In the genomic region with DNA sequence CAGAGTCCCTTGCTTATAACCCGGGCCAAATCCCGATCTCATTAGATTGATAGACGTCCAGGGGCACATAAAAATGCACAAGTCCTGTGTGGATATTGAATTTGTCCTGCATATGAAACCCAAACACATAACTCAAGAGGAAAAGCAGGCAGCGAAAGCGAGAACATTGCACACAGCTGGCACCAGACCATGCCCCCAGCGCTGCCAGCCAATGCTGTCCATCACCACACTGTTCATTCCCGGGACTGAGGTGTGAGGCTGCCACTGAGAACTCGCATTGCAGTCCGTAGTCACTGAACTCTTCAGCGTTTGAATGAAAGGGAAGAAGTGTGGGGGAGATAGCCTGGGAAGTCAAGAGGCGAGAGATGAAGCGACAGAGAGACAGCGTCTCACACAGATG, we compare ENCODE assay signal across 21 mouse cellular contexts. TPM values are rescaled to one million over a fixed set of nuclear protein-coding genes. Genes with fewer than 3 reads are reported as not detected.
DNase-seq lines count a peak whose midpoint lies in the region; ATAC-seq lines count a peak whose summit lies in the region.
"Had no signal": no experiment of that assay in that cellular context is flagged by ENCODE, and none has a peak within 500 bp of the region (broad histone marks: within the 10 kb centered on the region; RNA-seq: fewer than 3 reads in every experiment).

No protein-coding gene starts in this region.

- H3K4me2 ChIP-seq in forebrain, embryonic 14.5 days (ENCODE audit: low read length): no peak overlapping the region
- H3K4me2 ChIP-seq in forebrain, embryonic 13.5 days: no peak overlapping the region
- H3K4me2 ChIP-seq: embryonic facial prominence, embryonic 12.5 days; heart, embryonic 11.5 days; heart, embryonic 15.5 days; hindbrain, embryonic 13.5 days had no signal

- H3K27ac ChIP-seq in forebrain, embryonic 14.5 days (ENCODE audit: low read depth, low read length): no peak overlapping the region
- no peak overlapping the region for H3K27ac ChIP-seq in forebrain, embryonic 13.5 days
- H3K27ac ChIP-seq: embryonic facial prominence, embryonic 12.5 days; heart, adult 2 months; heart, embryonic 15.5 days; hindbrain, embryonic 13.5 days had no signal

- no peak for ATAC-seq in forebrain, embryonic 14.5 days
- ATAC-seq in forebrain, embryonic 13.5 days: no peak
- ATAC-seq: CD4-positive, CD25-positive, alpha-beta regulatory T cell, adult 4 months; intestine, embryonic 16.5 days had no signal

- H3K9me3 ChIP-seq in forebrain, embryonic 14.5 days (replicated peaks; ENCODE audit: control insufficient read depth, low read length): no peaks in the 10 kb centered on the region
- no peaks in the 10 kb centered on the region for H3K9me3 ChIP-seq in forebrain, embryonic 13.5 days (replicated peaks)
- H3K9me3 ChIP-seq: embryonic facial prominence, embryonic 12.5 days; G1E; heart, embryonic 15.5 days; hindbrain, embryonic 13.5 days had no signal

- peaks cover 7% of the 10 kb centered on the region; the same call in 1 of the 2 replicates for H3K4me1 ChIP-seq in forebrain, embryonic 14.5 days (ENCODE audit: control insufficient read depth, insufficient read depth, low read length)
- H3K4me1 ChIP-seq in forebrain, embryonic 13.5 days: peaks cover 26% of the 10 kb centered on the region
- H3K4me1 ChIP-seq: heart, embryonic 15.5 days had no signal

- no peaks in the 10 kb centered on the region for H3K36me3 ChIP-seq in forebrain, embryonic 14.5 days (ENCODE audit: control insufficient read depth, insufficient read depth, low read length)
- H3K36me3 ChIP-seq in forebrain, embryonic 13.5 days (ENCODE audit: poor library complexity, severe bottlenecking): no peaks in the 10 kb centered on the region
- H3K36me3 ChIP-seq: embryonic facial prominence, embryonic 12.5 days; G1E; heart, embryonic 15.5 days; hindbrain, embryonic 13.5 days had no signal

- peak; percentile 16 for DNase-seq in adrenal gland, adult 2 months
- no peak for DNase-seq in adrenal gland, adult 18-20 months (ENCODE audit: low spot score in 2 of 2)
- peak; percentile 37 for DNase-seq in forebrain, embryonic 14.5 days (ENCODE audit: low spot score)
- peak; percentile 12 for DNase-seq in gastrocnemius, postnatal 14 days
- no peak for DNase-seq in gastrocnemius, adult 8-10 months (ENCODE audit: low spot score in 2 of 2)
- peak; percentile 34 for DNase-seq in right cerebral cortex, postnatal 4 days
- no peak for DNase-seq in right cerebral cortex, adult 2 months (ENCODE audit: low spot score in 2 of 2)
- DNase-seq: B cell, adult 2 months; cerebellum, adult 8-10 months; cerebellum, postnatal 25 days; heart, adult 2 months; heart, postnatal 14 days; kidney, adult 2 months had no signal

- no peaks in the 10 kb centered on the region for H3K27me3 ChIP-seq in forebrain, embryonic 14.5 days (replicated peaks; ENCODE audit: control insufficient read depth, insufficient read depth, low read length)
- H3K27me3 ChIP-seq in forebrain, embryonic 13.5 days: no peaks in the 10 kb centered on the region
- H3K27me3 ChIP-seq: embryonic facial prominence, embryonic 12.5 days had no signal

- 71% methylated on average over 13 of the region's 13 CpGs for WGBS in forebrain, embryonic 14.5 days
- 81% methylated on average over 13 of the region's 13 CpGs for WGBS in forebrain, embryonic 13.5 days

- H3K4me3 ChIP-seq in forebrain, embryonic 14.5 days (ENCODE audit: low read depth, low read length): no peak overlapping the region
- no peak overlapping the region for H3K4me3 ChIP-seq in forebrain, embryonic 13.5 days
- H3K4me3 ChIP-seq: embryonic facial prominence, embryonic 12.5 days; heart, adult 2 months; heart, embryonic 15.5 days; hindbrain, embryonic 13.5 days had no signal

- H3K9ac ChIP-seq in forebrain, embryonic 14.5 days (ENCODE audit: low read length): no peak overlapping the region
- no peak overlapping the region for H3K9ac ChIP-seq in forebrain, embryonic 13.5 days
- H3K9ac ChIP-seq: embryonic facial prominence, embryonic 12.5 days; heart, embryonic 15.5 days; hindbrain, embryonic 13.5 days had no signal

- intact Hi-C loops in gastrocnemius, postnatal 14 days (cut with DNase I; ENCODE audit: low total_unique reads): no loop called here

RNA-seq across cellular contexts. Expression of gene Tecta, which starts 14.1 kb away (rescaled TPM):
- total RNA-seq in adrenal gland, adult 2 months (2021): under 1 TPM; 0.43 to 0.86 TPM
- 0.02 and 0.11 TPM in 2 replicates for polyA plus RNA-seq in adrenal gland, adult 2 months (2012; rRNA removed)
- total RNA-seq in adrenal gland, adult 18-20 months (2021): under 1 TPM; 0.23 to 0.32 TPM
- 0.12 and 0.33 TPM in 2 replicates for polyA plus RNA-seq in forebrain, embryonic 14.5 days (2014; fragmentation: Nextera tagmentation; extraction: Ambion mirVana)
- polyA plus RNA-seq in forebrain, embryonic 13.5 days (2015; fragmentation: Nextera tagmentation; extraction: Ambion mirVana): 0.26 and 0.28 TPM in 2 replicates
- under 1 TPM; 0.11 to 0.27 TPM for total RNA-seq in gastrocnemius, postnatal 14 days (2021)
- total RNA-seq in gastrocnemius, adult 8-10 months (2022): under 1 TPM; 0.31 to 0.51 (median 0.33) TPM
- polyA plus RNA-seq: CD4-positive, CD25-positive, alpha-beta regulatory T cell, adult 4 months; G1E had no signal

Comparison
In these comparisons a context has a peak if more than half of its experiments do, and no peak if none do; other contexts are left out.
1. DNase-seq: peak in adrenal gland, adult 2 months (single experiment), forebrain, embryonic 14.5 days (single experiment), gastrocnemius, postnatal 14 days (single experiment) and right cerebral cortex, postnatal 4 days (single experiment); none in adrenal gland, adult 18-20 months (0 of 2), gastrocnemius, adult 8-10 months (0 of 2) and right cerebral cortex, adult 2 months (0 of 2).